Mouse (Mus musculus) hindbrain, embryonic 16.5 days (tissue): ENCODE results near the gene 2310022B05Rik. TPM values are rescaled to one million over a fixed set of nuclear protein-coding genes. Genes with fewer than 3 reads are reported as not detected.

ENCODE experiments used
- ATAC-seq: fragments of 200-750 bp; cut with Nextera tagmentation; 2 replicates; pipeline ENCODE4 v1.8.0; 2017; ENCODE audit warnings: moderate TSS enrichment, moderate library complexity
- H3K27ac ChIP-seq: fragments of 300-500 bp; sonication (generic); 2 replicates; pipeline ENCODE4 v1.5.1; 2014; ENCODE audit warnings: low read depth, mild to moderate bottlenecking, control low read depth, low read length, moderate library complexity
- H3K27me3 ChIP-seq: fragments of 300-500 bp; sonication (generic); replicated peaks from 2 replicates; pipeline ENCODE4 v1.6.1; 2014; ENCODE audit warnings: low read length; ENCODE audit not compliant: control insufficient read depth, insufficient read depth
- H3K36me3 ChIP-seq: fragments of 300-500 bp; sonication (generic); 2 replicates; pipeline ENCODE4 v1.6.1; 2014; ENCODE audit warnings: mild to moderate bottlenecking, low read length, moderate library complexity, mixed read lengths; ENCODE audit not compliant: control insufficient read depth, insufficient read depth
- H3K4me1 ChIP-seq: fragments of 300-500 bp; sonication (generic); 2 replicates; pipeline ENCODE4 v1.6.1; 2014; ENCODE audit warnings: low read depth, low read length; ENCODE audit not compliant: control insufficient read depth, insufficient read depth
- H3K4me2 ChIP-seq: fragments of 300-500 bp; sonication (generic); 2 replicates; pipeline ENCODE4 v1.6.1; 2014; ENCODE audit warnings: mild to moderate bottlenecking, low read length, control low read depth, moderate library complexity
- H3K4me3 ChIP-seq: fragments of 300-500 bp; sonication (generic); 2 replicates; pipeline ENCODE4 v1.5.1; 2014; ENCODE audit warnings: mild to moderate bottlenecking, low read length, control low read depth, moderate library complexity
- H3K9ac ChIP-seq: fragments of 300-500 bp; sonication (generic); 2 replicates; pipeline ENCODE4 v1.6.1; 2014; ENCODE audit warnings: low read depth, mild to moderate bottlenecking, control low read depth, low read length, moderate library complexity
- H3K9me3 ChIP-seq: fragments of 300-500 bp; sonication (generic); 2 replicates; pipeline ENCODE4 v1.6.1; 2014; ENCODE audit warnings: mild to moderate bottlenecking, low read length, moderate library complexity; ENCODE audit not compliant: control insufficient read depth
- WGBS: fragments of 180-500 bp; shearing (Covaris S2); extraction: QIAGEN DNeasy Blood & Tissue Kit; methylation state at CpG from one replicate; pipeline ENCODE4 v1.1.7; 2014; 5-methylcytosine and 5-hydroxymethylcytosine counted together
- polyA plus RNA-seq: library from polyadenylated mRNA; unstranded; fragments of >200 nt; fragmentation: Nextera tagmentation; extraction: Ambion mirVana; gene quantifications from 2 replicates; pipeline ENCODE4 v1.2.1, GENCODE M21; 2015

2310022B05Rik gene
- polyA plus RNA-seq, 1 experiment from 2014 or later, result 17.0 TPM

DNA sequence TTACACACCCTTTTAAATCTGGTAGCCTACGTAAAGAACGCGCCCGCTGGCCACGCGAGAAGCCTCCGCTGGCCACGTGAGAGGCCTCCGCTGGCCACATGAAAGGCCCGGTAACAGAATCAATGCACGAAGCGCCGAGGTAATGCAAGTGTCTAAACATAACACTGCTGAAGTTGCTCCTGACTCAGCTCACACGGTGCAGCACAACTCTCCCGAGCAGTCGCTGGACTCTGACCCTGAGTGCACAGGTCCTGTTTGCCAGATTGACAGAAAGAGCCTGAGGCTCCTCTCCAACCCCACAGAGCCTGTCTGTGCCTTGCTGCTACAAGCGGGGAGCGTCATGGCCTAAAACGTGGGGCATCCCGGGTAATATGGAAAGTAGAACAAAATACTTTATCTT, 11.4 kb downstream of the 2310022B05Rik start:
- peaks cover 3% of the 10 kb centered on the region; the same call in 1 of the 2 replicates for H3K36me3 ChIP-seq
- ATAC-seq, result no peak
- H3K27ac ChIP-seq, result no peak overlapping the region
- 92% methylated on average over 20 of the region's 20 CpGs for WGBS
- no peaks in the 10 kb centered on the region for H3K27me3 ChIP-seq
- no peak overlapping the region for H3K4me3 ChIP-seq
- H3K4me2 ChIP-seq, result no peak overlapping the region
- H3K4me1 ChIP-seq, result peaks cover 22% of the 10 kb centered on the region
- H3K9ac ChIP-seq, result no peak overlapping the region
- H3K9me3 ChIP-seq, result no peaks in the 10 kb centered on the region

- Histone ChIP-seq H3K4me3 (no peak overlapping the region), H3K9me3 (no peaks in the 10 kb centered on the region), H3K27ac (no peak overlapping the region), H3K36me3 (peaks cover 5% of the 10 kb centered on the region), H3K27me3 (no peaks in the 10 kb centered on the region), H3K9ac (no peak overlapping the region), H3K4me1 (peaks cover 25% of the 10 kb centered on the region), H3K4me2 (no peak overlapping the region)
- ATAC-seq, result no peak
Measured at GRCm38 (mm10) chr8:124648311-124648710, 14.9 kb downstream of the 2310022B05Rik start.

- peaks cover 15% of the 10 kb centered on the region for H3K4me1 ChIP-seq
- peaks cover 8% of the 10 kb centered on the region for H3K36me3 ChIP-seq
- ATAC-seq, result peak; percentile 79; the same call in 1 of the 2 replicates
- peak overlapping the region; percentile 16; the same call in 1 of the 2 replicates for H3K4me2 ChIP-seq
- no peak overlapping the region; the same call in 1 of the 2 replicates for H3K9ac ChIP-seq
- peak overlapping the region; percentile 66 for H3K27ac ChIP-seq
- no peaks in the 10 kb centered on the region for H3K9me3 ChIP-seq
- H3K27me3 ChIP-seq, result no peaks in the 10 kb centered on the region
- WGBS, result 41% methylated on average over 18 of the region's 18 CpGs
- no peak overlapping the region for H3K4me3 ChIP-seq
Measured at GRCm38 (mm10) chr8:124643540-124644339, 19.4 kb downstream of the 2310022B05Rik start.

- Histone ChIP-seq H3K4me1 (peaks cover 12% of the 10 kb centered on the region), H3K27me3 (no peaks in the 10 kb centered on the region), H3K36me3 (peaks cover 19% of the 10 kb centered on the region), H3K9me3 (no peaks in the 10 kb centered on the region), H3K9ac (no peak overlapping the region), H3K4me2 (no peak overlapping the region), H3K27ac (no peak overlapping the region), H3K4me3 (no peak overlapping the region)
- WGBS, result 94% methylated on average over 8 of the region's 8 CpGs
- ATAC-seq, result no peak
Measured at GRCm38 (mm10) chr8:124641599-124641998, 21.6 kb downstream of the 2310022B05Rik start.

GRCm38 (mm10) chr8:124635247-124635502, 28.0 kb downstream of the 2310022B05Rik start:
- WGBS, result 85% methylated on average over 8 of the region's 8 CpGs
- Histone ChIP-seq H3K4me1 (no peaks in the 10 kb centered on the region), H3K9ac (no peak overlapping the region), H3K36me3 (peaks cover 20% of the 10 kb centered on the region), H3K4me2 (no peak overlapping the region), H3K4me3 (no peak overlapping the region), H3K27me3 (no peaks in the 10 kb centered on the region), H3K27ac (no peak overlapping the region), H3K9me3 (no peaks in the 10 kb centered on the region)
- no peak for ATAC-seq

DNA sequence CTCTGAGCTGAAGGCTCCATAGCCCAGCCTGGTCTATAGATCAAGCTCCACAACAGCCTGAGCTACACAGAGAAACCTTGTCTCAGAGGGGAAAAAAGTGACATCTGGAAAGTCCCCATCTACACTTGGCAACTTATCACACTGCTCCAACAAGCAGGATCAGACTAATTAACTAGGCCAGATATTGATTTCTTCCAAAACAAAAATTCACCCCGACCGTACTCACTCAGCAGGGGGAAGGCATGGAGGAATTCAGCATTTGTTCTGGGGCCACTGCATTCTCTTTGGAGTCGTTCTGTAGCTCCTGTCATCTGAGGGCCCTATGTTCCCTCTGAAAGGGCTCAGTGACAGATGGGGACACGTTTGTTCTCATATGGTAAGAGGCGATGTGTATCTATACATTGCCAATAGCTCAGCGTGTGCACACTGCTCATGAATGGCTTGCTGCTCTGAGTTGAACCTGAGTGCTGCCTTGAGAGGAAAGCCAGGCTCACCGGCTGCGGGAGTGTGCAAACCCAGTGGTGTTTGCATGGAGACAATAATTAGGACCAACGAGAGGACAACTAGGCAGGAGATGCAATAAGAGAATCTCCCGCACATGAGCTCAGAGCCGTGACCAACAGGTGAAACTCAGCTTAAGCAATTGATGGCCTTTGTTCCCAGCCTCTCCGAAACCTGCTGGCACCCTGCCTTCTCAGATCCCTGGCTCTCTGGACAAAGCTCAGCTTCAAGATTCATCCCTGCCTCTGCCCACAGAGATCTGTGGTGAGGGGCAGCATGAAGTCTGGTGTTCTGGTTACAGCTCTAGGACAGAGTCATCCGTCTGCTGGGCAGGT, 28.5 kb downstream of the 2310022B05Rik start:
- H3K4me1 ChIP-seq, result no peaks in the 10 kb centered on the region
- no peak overlapping the region for H3K27ac ChIP-seq
- no peak for ATAC-seq
- no peak overlapping the region for H3K4me3 ChIP-seq
- no peak overlapping the region for H3K9ac ChIP-seq
- 58% methylated on average over 13 of the region's 13 CpGs for WGBS
- H3K9me3 ChIP-seq, result no peaks in the 10 kb centered on the region
- H3K27me3 ChIP-seq, result no peaks in the 10 kb centered on the region
- peaks cover 20% of the 10 kb centered on the region for H3K36me3 ChIP-seq
- no peak overlapping the region for H3K4me2 ChIP-seq

GRCm38 (mm10) chr8:124633001-124633703, 30.0 kb downstream of the 2310022B05Rik start:
- no peak overlapping the region for H3K4me3 ChIP-seq
- H3K4me2 ChIP-seq, result no peak overlapping the region
- no peaks in the 10 kb centered on the region for H3K4me1 ChIP-seq
- H3K27ac ChIP-seq, result no peak overlapping the region
- WGBS, result 88% methylated on average over 14 of the region's 14 CpGs
- ATAC-seq, result no peak
- no peak overlapping the region for H3K9ac ChIP-seq
- no peaks in the 10 kb centered on the region for H3K9me3 ChIP-seq
- H3K36me3 ChIP-seq, result peaks cover 14% of the 10 kb centered on the region
- H3K27me3 ChIP-seq, result no peaks in the 10 kb centered on the region

- Histone ChIP-seq H3K36me3 (peaks cover 7% of the 10 kb centered on the region; the same call in 1 of the 2 replicates), H3K4me3 (no peak overlapping the region), H3K27me3 (no peaks in the 10 kb centered on the region), H3K27ac (no peak overlapping the region), H3K9me3 (no peaks in the 10 kb centered on the region), H3K4me2 (no peak overlapping the region), H3K9ac (no peak overlapping the region), H3K4me1 (no peaks in the 10 kb centered on the region)
- WGBS, result 42% methylated on average over 6 of the region's 7 CpGs
- ATAC-seq, result no peak
Measured at GRCm38 (mm10) chr8:124631966-124632365, 31.2 kb downstream of the 2310022B05Rik start.

DNA sequence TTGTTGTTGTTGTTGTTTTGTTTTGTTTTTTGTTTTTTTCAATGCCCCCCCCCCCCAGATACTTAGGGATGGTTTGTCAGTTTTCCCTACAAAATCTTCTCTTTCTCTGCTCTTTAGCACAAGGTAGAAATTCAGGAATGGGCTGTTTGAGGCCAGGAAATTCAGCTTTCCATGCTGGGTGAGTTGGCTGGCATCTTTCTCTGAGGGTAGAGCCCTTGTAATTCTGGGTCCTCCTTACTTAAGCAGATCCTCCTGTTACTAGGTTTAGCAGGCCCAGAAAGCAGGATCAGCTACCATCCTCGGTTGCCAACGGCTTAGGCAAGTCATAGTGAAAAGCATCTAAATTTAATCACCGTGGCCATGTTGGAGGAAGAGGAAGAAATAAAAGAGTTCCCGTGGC, 32.3 kb downstream of the 2310022B05Rik start:
- Histone ChIP-seq H3K4me3 (no peak overlapping the region), H3K27ac (no peak overlapping the region), H3K4me1 (no peaks in the 10 kb centered on the region), H3K9ac (no peak overlapping the region), H3K36me3 (peaks cover 3% of the 10 kb centered on the region; the same call in 1 of the 2 replicates), H3K4me2 (no peak overlapping the region), H3K27me3 (no peaks in the 10 kb centered on the region), H3K9me3 (no peaks in the 10 kb centered on the region)
- no peak for ATAC-seq
- WGBS, result 86% methylated on average over 4 of the region's 4 CpGs
